Mouse (Mus musculus): Measurements from ENCODE around the gene Olfr555. TPM values are rescaled to one million over a fixed set of nuclear protein-coding genes. Genes with fewer than 3 reads are reported as not detected.

The Olfr555 gene
- polyA plus RNA-seq, 1 experiment from 2014 or later: not detected

- Histone ChIP-seq H3K4me3 (ENCODE audit: low read depth, low read length) (no peak within 1 kb of the TSS), H3K27me3 (ENCODE audit: control insufficient read depth, insufficient read depth, low read length) (no peaks in the 10 kb centered on the region), H3K9me3 (ENCODE audit: control insufficient read depth, low read length) (no peaks in the 10 kb centered on the region), H3K4me2 (replicated peaks; ENCODE audit: low read depth) (no peak within 1 kb of the TSS), H3K4me1 (replicated peaks; ENCODE audit: control insufficient read depth, insufficient read depth) (no peaks in the 10 kb centered on the region), H3K9ac (ENCODE audit: low read length) (no peak within 1 kb of the TSS), H3K36me3 (ENCODE audit: control insufficient read depth, insufficient read depth, low read length) (no peaks in the 10 kb centered on the region), H3K27ac (replicated peaks) (no peak within 1 kb of the TSS)
- DNase-seq (ENCODE audit: low spot score): no peak
- ATAC-seq (ENCODE audit: low FRiP score, low TSS enrichment): no peak
- 36% methylated on average over 3 of the region's 3 CpGs for WGBS
- TF ChIP-seq CTCF (IDR thresholded peaks at IDR 0.05; ENCODE audit: low read depth) (no peak), EP300 (optimal IDR thresholded peaks at IDR 0.05) (no peak)
These were observed 6.0 kb downstream of the Olfr555 start, which contains the start of gene Olfr556 for GRCm38 (mm10) chr7:102664599-102664998. Olfr556 (plus strand) TSS chr7:102664899.

- H3K4me3 ChIP-seq (ENCODE audit: low read depth, low read length): no peak overlapping the region
- 38% methylated on average over 2 of the region's 2 CpGs for WGBS
- no peak overlapping the region for H3K9ac ChIP-seq (ENCODE audit: low read length)
- H3K36me3 ChIP-seq (ENCODE audit: control insufficient read depth, insufficient read depth, low read length): no peaks in the 10 kb centered on the region
- no peak for ATAC-seq (ENCODE audit: low FRiP score, low TSS enrichment)
- TF ChIP-seq CTCF (IDR thresholded peaks at IDR 0.05; ENCODE audit: low read depth) (peak; percentile 75), EP300 (optimal IDR thresholded peaks at IDR 0.05) (no peak)
- no peaks in the 10 kb centered on the region for H3K4me1 ChIP-seq (replicated peaks; ENCODE audit: control insufficient read depth, insufficient read depth)
- H3K27me3 ChIP-seq (ENCODE audit: control insufficient read depth, insufficient read depth, low read length): no peaks in the 10 kb centered on the region
- H3K27ac ChIP-seq (replicated peaks): no peak overlapping the region
- DNase-seq (ENCODE audit: low spot score): no peak
- H3K9me3 ChIP-seq (ENCODE audit: control insufficient read depth, low read length): no peaks in the 10 kb centered on the region
- no peak overlapping the region for H3K4me2 ChIP-seq (replicated peaks; ENCODE audit: low read depth)
These were observed 6.8 kb downstream of the Olfr555 start for GRCm38 (mm10) chr7:102665378-102665777.

- ATAC-seq (ENCODE audit: low FRiP score, low TSS enrichment) (no peak), DNase-seq (ENCODE audit: low spot score) (no peak)
- Histone ChIP-seq H3K27ac (replicated peaks) (no peak overlapping the region), H3K36me3 (ENCODE audit: control insufficient read depth, insufficient read depth, low read length) (no peaks in the 10 kb centered on the region), H3K4me3 (ENCODE audit: low read depth, low read length) (no peak overlapping the region), H3K9me3 (ENCODE audit: control insufficient read depth, low read length) (no peaks in the 10 kb centered on the region), H3K9ac (ENCODE audit: low read length) (no peak overlapping the region), H3K4me2 (replicated peaks; ENCODE audit: low read depth) (no peak overlapping the region), H3K4me1 (replicated peaks; ENCODE audit: control insufficient read depth, insufficient read depth) (no peaks in the 10 kb centered on the region), H3K27me3 (ENCODE audit: control insufficient read depth, insufficient read depth, low read length) (no peaks in the 10 kb centered on the region)
- TF ChIP-seq CTCF (IDR thresholded peaks at IDR 0.05; ENCODE audit: low read depth): no peak
- no peak for TF ChIP-seq EP300 (optimal IDR thresholded peaks at IDR 0.05)
- 83% methylated on average over 2 of the region's 2 CpGs for WGBS
These were observed 17.6 kb downstream of the Olfr555 start for GRCm38 (mm10) chr7:102676225-102676624.

GRCm38 (mm10) chr7:102681916-102682315 is 23.3 kb downstream of the Olfr555 start:
- Histone ChIP-seq H3K4me3 (ENCODE audit: low read depth, low read length) (no peak overlapping the region), H3K9me3 (ENCODE audit: control insufficient read depth, low read length) (no peaks in the 10 kb centered on the region), H3K9ac (ENCODE audit: low read length) (no peak overlapping the region), H3K27ac (replicated peaks) (no peak overlapping the region), H3K36me3 (ENCODE audit: control insufficient read depth, insufficient read depth, low read length) (no peaks in the 10 kb centered on the region), H3K4me2 (replicated peaks; ENCODE audit: low read depth) (no peak overlapping the region), H3K27me3 (ENCODE audit: control insufficient read depth, insufficient read depth, low read length) (no peaks in the 10 kb centered on the region), H3K4me1 (replicated peaks; ENCODE audit: control insufficient read depth, insufficient read depth) (no peaks in the 10 kb centered on the region)
- TF ChIP-seq CTCF (IDR thresholded peaks at IDR 0.05; ENCODE audit: low read depth) (no peak), EP300 (optimal IDR thresholded peaks at IDR 0.05) (no peak)
- no peak for ATAC-seq (ENCODE audit: low FRiP score, low TSS enrichment)
- 86% methylated on average over 1 of the region's 1 CpGs for WGBS
- DNase-seq (ENCODE audit: low spot score): no peak

GRCm38 (mm10) chr7:102686944-102687501 is 28.4 kb downstream of the Olfr555 start, which contains the start of gene Trim68:
Trim68 (minus strand) TSS chr7:102687327.
- Histone ChIP-seq H3K27me3 (ENCODE audit: control insufficient read depth, insufficient read depth, low read length) (no peaks in the 10 kb centered on the region), H3K36me3 (ENCODE audit: control insufficient read depth, insufficient read depth, low read length) (no peaks in the 10 kb centered on the region), H3K4me3 (ENCODE audit: low read depth, low read length) (peak within 1 kb of the TSS; percentile 62), H3K9me3 (ENCODE audit: control insufficient read depth, low read length) (no peaks in the 10 kb centered on the region), H3K4me1 (replicated peaks; ENCODE audit: control insufficient read depth, insufficient read depth) (no peaks in the 10 kb centered on the region), H3K9ac (ENCODE audit: low read length) (peak within 1 kb of the TSS; percentile 75), H3K27ac (replicated peaks) (peak within 1 kb of the TSS; percentile 88), H3K4me2 (replicated peaks; ENCODE audit: low read depth) (peak within 1 kb of the TSS; percentile 78)
- under 1% methylated on average over 40 of the region's 40 CpGs for WGBS
- ATAC-seq (ENCODE audit: low FRiP score, low TSS enrichment) (peak; percentile 100), DNase-seq (ENCODE audit: low spot score) (peak; percentile 94)
- TF ChIP-seq CTCF (IDR thresholded peaks at IDR 0.05; ENCODE audit: low read depth) (peak; percentile 5; the same call in 1 of the 2 replicates), EP300 (optimal IDR thresholded peaks at IDR 0.05) (no peak)

GRCm38 (mm10) chr7:102695358-102696125 is 36.9 kb downstream of the Olfr555 start, which contains the start of gene Olfr557:
Olfr557 (plus strand) TSS chr7:102695910.
- Histone ChIP-seq H3K4me1 (replicated peaks; ENCODE audit: control insufficient read depth, insufficient read depth) (no peaks in the 10 kb centered on the region), H3K27me3 (ENCODE audit: control insufficient read depth, insufficient read depth, low read length) (no peaks in the 10 kb centered on the region), H3K4me3 (ENCODE audit: low read depth, low read length) (no peak within 1 kb of the TSS), H3K27ac (replicated peaks) (no peak within 1 kb of the TSS), H3K36me3 (ENCODE audit: control insufficient read depth, insufficient read depth, low read length) (no peaks in the 10 kb centered on the region), H3K9ac (ENCODE audit: low read length) (no peak within 1 kb of the TSS), H3K4me2 (replicated peaks; ENCODE audit: low read depth) (no peak within 1 kb of the TSS), H3K9me3 (ENCODE audit: control insufficient read depth, low read length) (no peaks in the 10 kb centered on the region)
- TF ChIP-seq CTCF (IDR thresholded peaks at IDR 0.05; ENCODE audit: low read depth) (peak; percentile 89), EP300 (optimal IDR thresholded peaks at IDR 0.05) (no peak)
- DNase-seq (ENCODE audit: low spot score) (no peak), ATAC-seq (ENCODE audit: low FRiP score, low TSS enrichment) (no peak)
- WGBS: 79% methylated on average over 5 of the region's 5 CpGs
